9 mouse cellular contexts compared by ENCODE assay signal in the genomic region with DNA sequence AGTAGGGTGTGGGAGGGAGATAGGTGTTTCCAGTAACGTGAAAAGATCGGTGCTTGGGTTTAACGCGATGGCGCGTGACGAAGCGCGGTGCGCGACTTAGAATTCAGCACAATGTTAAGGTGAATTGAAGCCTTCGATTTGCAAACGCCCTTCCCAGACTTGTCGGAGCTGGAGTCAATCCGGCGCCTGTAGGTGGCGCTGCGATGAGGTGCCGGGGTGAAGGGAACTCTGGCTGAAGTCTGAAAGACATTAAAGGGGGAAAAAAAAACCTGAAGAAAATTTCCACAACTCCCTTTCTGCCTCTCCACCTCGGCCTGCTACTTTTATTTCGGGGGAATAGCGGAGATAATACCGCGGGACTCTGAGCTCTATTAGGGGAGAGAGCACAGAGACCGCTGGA. TPM values are rescaled to one million over a fixed set of nuclear protein-coding genes. Genes with fewer than 3 reads are reported as not detected.
DNase-seq lines count a peak whose midpoint lies in the region; ATAC-seq and TF ChIP-seq lines count a peak whose summit lies in the region.
"Had no signal": no experiment of that assay in that cellular context is flagged by ENCODE, and none has a peak within 500 bp of the region (broad histone marks: within the 10 kb centered on the region; RNA-seq: fewer than 3 reads in every experiment).

No protein-coding gene starts in this region.

- no peak for TF ChIP-seq EP300 in MEL (IDR thresholded peaks at IDR 0.05; ENCODE audit: low read depth in 1 of 2, low read length in 2 of 2)

- no peak for TF ChIP-seq POLR2A in MEL (IDR thresholded peaks at IDR 0.05; ENCODE audit: control insufficient read depth in 1 of 2, insufficient read depth in 1 of 2, low read depth in 1 of 2, low read length in 2 of 2, poor library complexity in 1 of 2)

- H3K36me3 ChIP-seq in hindbrain, embryonic 10.5 days, result no peaks in the 10 kb centered on the region
- H3K36me3 ChIP-seq in hindbrain, embryonic 12.5 days, result no peaks in the 10 kb centered on the region
- H3K36me3 ChIP-seq in MEL (ENCODE audit: control insufficient read depth in 1 of 2, insufficient read depth in 2 of 2, low read length in 2 of 2), result no peaks in the 10 kb centered on the region
- H3K36me3 ChIP-seq in embryonic facial prominence, embryonic 12.5 days, result no peaks in the 10 kb centered on the region
- H3K36me3 ChIP-seq in liver, embryonic 11.5 days (ENCODE audit: control insufficient read depth, insufficient read depth, low read length), result no peaks in the 10 kb centered on the region

- H3K79me2 ChIP-seq in MEL (ENCODE audit: control insufficient read depth, insufficient read depth, low read length, poor library complexity), result no peaks in the 10 kb centered on the region

- H3K9me3 ChIP-seq in hindbrain, embryonic 10.5 days, result no peaks in the 10 kb centered on the region
- no peaks in the 10 kb centered on the region for H3K9me3 ChIP-seq in hindbrain, embryonic 12.5 days (replicated peaks)
- H3K9me3 ChIP-seq in MEL (replicated peaks; ENCODE audit: insufficient read depth, low read length), result no peaks in the 10 kb centered on the region
- H3K9me3 ChIP-seq in embryonic facial prominence, embryonic 12.5 days, result no peaks in the 10 kb centered on the region
- no peaks in the 10 kb centered on the region for H3K9me3 ChIP-seq in liver, embryonic 11.5 days (ENCODE audit: control insufficient read depth, low read length)

- WGBS in hindbrain, embryonic 10.5 days, result under 1% methylated on average over 25 of the region's 25 CpGs
- WGBS in hindbrain, embryonic 12.5 days, result under 1% methylated on average over 25 of the region's 25 CpGs
- WGBS in embryonic facial prominence, embryonic 12.5 days, result under 1% methylated on average over 25 of the region's 25 CpGs
- WGBS in liver, embryonic 11.5 days, result 1% methylated on average over 25 of the region's 25 CpGs

- H3K4me2 ChIP-seq in hindbrain, embryonic 12.5 days (replicated peaks), result no peak overlapping the region
- H3K4me2 ChIP-seq in embryonic facial prominence, embryonic 12.5 days (replicated peaks), result peak overlapping the region; percentile 55
- H3K4me2 ChIP-seq in liver, embryonic 11.5 days, result no peak overlapping the region

- peaks cover 100% of the 10 kb centered on the region for H3K27me3 ChIP-seq in hindbrain, embryonic 10.5 days (ENCODE audit: insufficient read depth, poor library complexity, severe bottlenecking)
- peaks cover 97% of the 10 kb centered on the region for H3K27me3 ChIP-seq in hindbrain, embryonic 12.5 days
- H3K27me3 ChIP-seq in MEL (ENCODE audit: control insufficient read depth in 1 of 2, insufficient read depth in 2 of 2, low read length in 2 of 2), result peaks cover 1 to 2% of the 10 kb centered on the region in 2 experiments; a peak in 2 of 4 replicates
- peaks cover 85% of the 10 kb centered on the region for H3K27me3 ChIP-seq in embryonic facial prominence, embryonic 12.5 days
- peaks cover 96% of the 10 kb centered on the region for H3K27me3 ChIP-seq in liver, embryonic 11.5 days (replicated peaks; ENCODE audit: control insufficient read depth, insufficient read depth, low read length)

- no peak overlapping the region for H3K27ac ChIP-seq in hindbrain, embryonic 10.5 days
- H3K27ac ChIP-seq in hindbrain, embryonic 12.5 days, result no peak overlapping the region
- no peak overlapping the region for H3K27ac ChIP-seq in MEL (ENCODE audit: control insufficient read depth, low read depth, low read length)
- 0 out of 2 replicates have a peak overlapping the region, but pooled peaks have one; percentile 5 for H3K27ac ChIP-seq in embryonic facial prominence, embryonic 12.5 days
- H3K27ac ChIP-seq in liver, embryonic 11.5 days (ENCODE audit: low read depth, low read length), result no peak overlapping the region

- no peak overlapping the region for H3K9ac ChIP-seq in hindbrain, embryonic 12.5 days
- 0 out of 2 replicates have a peak overlapping the region, but pooled peaks have one; percentile 39 for H3K9ac ChIP-seq in MEL (ENCODE audit: control insufficient read depth, low read depth, low read length, poor library complexity, severe bottlenecking)
- no peak overlapping the region for H3K9ac ChIP-seq in embryonic facial prominence, embryonic 12.5 days
- H3K9ac ChIP-seq in liver, embryonic 11.5 days (ENCODE audit: low read depth, low read length), result no peak overlapping the region

- TF ChIP-seq RAD21 in MEL (IDR thresholded peaks at IDR 0.05; ENCODE audit: low read depth, low read length), result peak; percentile 32

- DNase-seq in hindbrain, embryonic 10.5 days (ENCODE audit: low spot score), result peak; percentile 83
- peak; percentile 73 for DNase-seq in MEL (ENCODE audit: low read depth, low spot score)
- peak; percentile 54 for DNase-seq in liver, embryonic 11.5 days (ENCODE audit: low spot score)
- DNase-seq in frontal cortex, postnatal 36 days (ENCODE audit: low spot score in 2 of 2), result no peak
- DNase-seq in frontal cortex, postnatal 10 days (ENCODE audit: low spot score in 2 of 2), result no peak
- DNase-seq in adrenal gland, adult 18-20 months (ENCODE audit: low spot score in 2 of 2), result no peak

- ATAC-seq in hindbrain, embryonic 12.5 days (ENCODE audit: low FRiP score), result no peak
- no peak for ATAC-seq in embryonic facial prominence, embryonic 12.5 days (ENCODE audit: insufficient number of reproducible peaks, insufficient read depth, low FRiP score, low TSS enrichment)
- ATAC-seq in liver, embryonic 11.5 days (replicated peaks; ENCODE audit: low FRiP score), result no peak

- H3K4me1 ChIP-seq in hindbrain, embryonic 10.5 days (replicated peaks), result peaks cover 10% of the 10 kb centered on the region
- 0 out of 2 replicates have a peak, but pooled peaks cover 5% of the 10 kb centered on the region for H3K4me1 ChIP-seq in hindbrain, embryonic 12.5 days
- peaks cover 0 to 3% of the 10 kb centered on the region in 2 experiments; a peak in 1 of 4 replicates for H3K4me1 ChIP-seq in MEL (ENCODE audit: control insufficient read depth in 1 of 2, insufficient read depth in 2 of 2, low read length in 2 of 2)
- H3K4me1 ChIP-seq in embryonic facial prominence, embryonic 12.5 days, result peaks cover 19% of the 10 kb centered on the region
- no peaks in the 10 kb centered on the region for H3K4me1 ChIP-seq in liver, embryonic 11.5 days (replicated peaks; ENCODE audit: control insufficient read depth, insufficient read depth, low read length)

- peak; percentile 51 to 73 (median 64) for TF ChIP-seq CTCF in MEL (IDR thresholded peaks at IDR 0.05 in 2 of 3, conservative IDR thresholded peaks at IDR 0.05 in 1 of 3; ENCODE audit: control insufficient read depth in 1 of 3, insufficient read depth in 1 of 3, low read depth in 2 of 3, low read length in 3 of 3, poor library complexity in 1 of 3, severe bottlenecking in 1 of 3)

- no peak overlapping the region for H3K4me3 ChIP-seq in hindbrain, embryonic 10.5 days
- no peak overlapping the region for H3K4me3 ChIP-seq in hindbrain, embryonic 12.5 days
- no peak overlapping the region; a peak in 1 of 4 replicates for H3K4me3 ChIP-seq in MEL (ENCODE audit: control insufficient read depth in 1 of 2, insufficient read depth in 1 of 2, low read depth in 2 of 2, low read length in 2 of 2)
- H3K4me3 ChIP-seq in embryonic facial prominence, embryonic 12.5 days, result peak overlapping the region; percentile 52; the same call in 1 of the 2 replicates
- no peak overlapping the region for H3K4me3 ChIP-seq in liver, embryonic 11.5 days (ENCODE audit: low read depth, low read length)

TF ChIP-seq in MEL, 35 proteins besides CTCF, POLR2A, EP300 and RAD21:
- TF ChIP-seq KAT2A (conservative IDR thresholded peaks at IDR 0.05; ENCODE audit: low read depth, low read length) (no peak), ZC3H11A (IDR thresholded peaks at IDR 0.05; ENCODE audit: low read depth, low read length) (0 out of 2 replicates have a peak, but pooled peaks have one; percentile 10), SMC3 (IDR thresholded peaks at IDR 0.05; ENCODE audit: low read depth, low read length) (peak; percentile 57), ZNF384 (IDR thresholded peaks at IDR 0.05; ENCODE audit: low read depth, low read length) (peak; percentile 42; the same call in 1 of the 2 replicates), GABPA (IDR thresholded peaks at IDR 0.05; ENCODE audit: low read depth, low read length) (no peak)
TF ChIP-seq in MEL: peak in this region for 3.

RNA-seq across cellular contexts. Expression of a gene that starts 1.8 kb away (rescaled TPM):
- polyA plus RNA-seq in hindbrain, embryonic 10.5 days (2016; fragmentation: Nextera tagmentation; extraction: Ambion mirVana), result 2.4 and 3.0 TPM in 2 replicates
- 1.2 and 2.7 TPM in 2 replicates for polyA plus RNA-seq in hindbrain, embryonic 12.5 days (2016; fragmentation: Nextera tagmentation; extraction: Ambion mirVana)
- total RNA-seq in MEL (2012; rRNA removed), result 1.7 and 2.5 TPM in 2 replicates
- 1 to 10 TPM in 1 of 2 experiments, not detected in 1; 4.5 TPM for polyA plus RNA-seq in MEL (2012; ENCODE audit: insufficient read depth in 1 of 2, insufficient read length in 2 of 2, low read depth in 1 of 2, low replicate concordance in 2 of 2, missing spikeins in 1 of 2)
- 16.3 and 20.0 TPM in 2 replicates for polyA plus RNA-seq in embryonic facial prominence, embryonic 12.5 days (2016; fragmentation: Nextera tagmentation; extraction: Ambion mirVana)
- 0.60 and 0.61 TPM in 2 replicates for polyA plus RNA-seq in liver, embryonic 11.5 days (2014; fragmentation: Nextera tagmentation; extraction: Ambion mirVana)
- not detected for total RNA-seq in adrenal gland, adult 18-20 months (2021)
- total RNA-seq: left cerebral cortex, postnatal 14 days had no signal

Comparison
In these comparisons a context has a peak if more than half of its experiments do, and no peak if none do; other contexts are left out.
1. DNase-seq: peak in hindbrain, embryonic 10.5 days (single experiment), MEL (single experiment) and liver, embryonic 11.5 days (single experiment); none in frontal cortex, postnatal 36 days (0 of 2), frontal cortex, postnatal 10 days (0 of 2) and adrenal gland, adult 18-20 months (0 of 2).